ENCODE assay signal across 8 mouse cellular contexts in the genomic region with DNA sequence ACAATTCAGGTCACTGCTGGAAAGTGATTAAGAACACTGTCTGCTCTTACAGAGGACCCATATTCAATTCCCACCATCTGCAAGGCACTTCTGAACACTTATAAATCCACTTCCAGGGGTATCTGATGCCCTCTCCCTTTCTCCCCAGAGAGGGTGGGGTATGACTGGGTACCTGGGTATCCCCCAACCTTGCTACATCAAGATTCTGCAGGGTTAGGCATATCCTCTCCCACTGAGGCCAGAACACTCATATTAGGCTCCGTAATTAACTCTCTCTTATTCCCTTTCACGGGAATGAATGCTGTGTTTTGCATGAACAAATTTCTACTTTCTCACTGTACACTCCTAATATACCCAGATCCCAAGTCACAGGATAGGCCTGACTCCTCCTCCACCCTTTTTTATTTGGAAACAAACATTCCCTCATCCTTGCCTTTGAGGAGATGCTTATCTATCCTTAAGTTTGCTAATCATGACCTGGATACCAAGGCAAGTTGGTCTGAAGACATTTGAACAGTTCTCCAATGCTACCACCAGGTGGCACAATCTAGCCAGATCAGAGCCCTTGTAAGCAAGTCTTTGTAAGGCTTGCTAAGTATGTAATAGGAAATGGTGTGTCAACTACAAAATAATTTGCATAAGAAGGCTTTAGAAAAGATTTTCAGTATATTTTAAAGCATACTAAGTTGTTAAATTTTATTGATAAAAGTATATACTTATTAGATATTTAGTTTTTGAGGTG.
A peak's percentile ranks its signal among the peaks of the same experiment; 100 is the strongest.
DNase-seq lines count a peak whose midpoint lies in the region; ATAC-seq lines count a peak whose summit lies in the region.

No protein-coding gene starts in this region.

- 82% methylated on average over 2 of the region's 2 CpGs for WGBS in heart, embryonic 11.5 days (ENCODE audit: insufficient replicate concordance)
- 81% methylated on average over 2 of the region's 2 CpGs for WGBS in hindbrain, embryonic 11.5 days

- no peak overlapping the region for H3K4me3 ChIP-seq in heart, embryonic 11.5 days (ENCODE audit: low read depth, low read length)
- no peak overlapping the region for H3K4me3 ChIP-seq in hindbrain, embryonic 11.5 days (ENCODE audit: low read depth, low read length)

- no peaks in the 10 kb centered on the region for H3K4me1 ChIP-seq in heart, embryonic 11.5 days (ENCODE audit: control insufficient read depth, insufficient read depth, low read length)
- no peaks in the 10 kb centered on the region for H3K4me1 ChIP-seq in hindbrain, embryonic 11.5 days (replicated peaks; ENCODE audit: control insufficient read depth, insufficient read depth, low read length)

- H3K27me3 ChIP-seq in heart, embryonic 11.5 days (ENCODE audit: control insufficient read depth, insufficient read depth, low read length), result no peaks in the 10 kb centered on the region
- no peaks in the 10 kb centered on the region for H3K27me3 ChIP-seq in hindbrain, embryonic 11.5 days (ENCODE audit: control insufficient read depth, insufficient read depth, low read length)

- no peak overlapping the region for H3K9ac ChIP-seq in heart, embryonic 11.5 days (ENCODE audit: low read depth, low read length)
- no peak overlapping the region for H3K9ac ChIP-seq in hindbrain, embryonic 11.5 days (ENCODE audit: low read depth, low read length)

- H3K27ac ChIP-seq in heart, embryonic 11.5 days (ENCODE audit: low read depth, low read length), result no peak overlapping the region
- H3K27ac ChIP-seq in hindbrain, embryonic 11.5 days (ENCODE audit: low read depth, low read length), result no peak overlapping the region

- no peaks in the 10 kb centered on the region for H3K9me3 ChIP-seq in heart, embryonic 11.5 days (replicated peaks; ENCODE audit: control insufficient read depth, low read length)
- H3K9me3 ChIP-seq in hindbrain, embryonic 11.5 days (ENCODE audit: control insufficient read depth, low read length), result no peaks in the 10 kb centered on the region

- H3K4me2 ChIP-seq in heart, embryonic 11.5 days, result no peak overlapping the region
- no peak overlapping the region for H3K4me2 ChIP-seq in hindbrain, embryonic 11.5 days (replicated peaks; ENCODE audit: low read depth, low read length)

- no peaks in the 10 kb centered on the region for H3K36me3 ChIP-seq in heart, embryonic 11.5 days (ENCODE audit: control insufficient read depth, insufficient read depth, low read length)
- no peaks in the 10 kb centered on the region for H3K36me3 ChIP-seq in hindbrain, embryonic 11.5 days (ENCODE audit: control insufficient read depth, insufficient read depth, low read length)

- DNase-seq in heart, adult 8-10 months (ENCODE audit: low spot score), result peak; percentile 57
- DNase-seq in embryo, embryonic 9.5 days (ENCODE audit: extremely low spot score), result peak; percentile 54
- peak; percentile 67 for DNase-seq in hindbrain, embryonic 11.5 days (ENCODE audit: low spot score)
- DNase-seq in layer of hippocampus, adult 8-10 months (ENCODE audit: low spot score in 2 of 2), result peak; percentile 10 to 32
- peak; percentile 78 for DNase-seq in mesoderm, embryonic 11.5 days (ENCODE audit: low read depth, low spot score)
- peak; percentile 10 for DNase-seq in right cerebral cortex, postnatal 25 days

- no peak for ATAC-seq in heart, embryonic 11.5 days (replicated peaks; ENCODE audit: insufficient number of reproducible peaks, low FRiP score, low TSS enrichment)
- peak; percentile 86 for ATAC-seq in activated CD4-positive, CD25-positive, alpha-beta regulatory T cell, adult 4 months
- ATAC-seq in hindbrain, embryonic 11.5 days (ENCODE audit: low FRiP score), result peak; percentile 76

Comparison
In these comparisons a context has a peak if more than half of its experiments do, and no peak if none do; other contexts are left out.
1. DNase-seq: peak in every context shown above with its lines; median percentile 78 in mesoderm, embryonic 11.5 days; 67 in hindbrain, embryonic 11.5 days; 57 in heart, adult 8-10 months; 54 in embryo, embryonic 9.5 days; 21 in layer of hippocampus, adult 8-10 months; 10 in right cerebral cortex, postnatal 25 days.